Comparison of ENCODE assay signal across 23 mouse cellular contexts in the genomic region with DNA sequence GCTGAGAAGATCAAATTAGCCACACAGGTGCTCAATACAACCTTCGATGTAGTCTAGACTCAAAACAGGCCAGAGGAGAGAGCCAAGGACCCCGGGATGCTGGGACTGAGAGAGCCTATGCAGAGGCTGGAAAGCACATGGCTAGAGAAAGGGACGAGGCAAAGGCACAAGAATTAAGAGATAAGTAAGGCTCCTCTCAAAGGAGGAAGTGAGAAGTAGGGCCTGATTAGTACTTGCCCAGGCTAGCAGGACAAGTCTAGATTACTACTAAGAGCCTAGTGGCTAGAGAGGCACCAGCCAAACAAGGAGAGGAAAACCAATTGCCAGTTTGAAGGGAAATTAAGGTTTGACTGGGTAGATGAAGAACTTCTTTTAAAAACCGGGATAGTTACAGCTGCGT.
"Had no signal": no experiment of that assay in that cellular context is flagged by ENCODE, and none has a peak within 500 bp of the region (broad histone marks: within the 10 kb centered on the region; RNA-seq: fewer than 3 reads in every experiment).

No protein-coding gene starts in this region.

- H3K4me3 ChIP-seq: gastrocnemius, adult 2 months; heart, embryonic 13.5 days; heart, embryonic 15.5 days; hindbrain, embryonic 13.5 days; intestine, embryonic 15.5 days; kidney, embryonic 15.5 days; limb, embryonic 13.5 days; limb, embryonic 15.5 days; liver, embryonic 12.5 days had no signal

- H3K9me3 ChIP-seq: heart, embryonic 13.5 days; heart, embryonic 15.5 days; hindbrain, embryonic 13.5 days; intestine, embryonic 15.5 days; kidney, embryonic 15.5 days; limb, embryonic 13.5 days; limb, embryonic 15.5 days; liver, embryonic 12.5 days had no signal

- H3K9ac ChIP-seq: heart, embryonic 13.5 days; heart, embryonic 15.5 days; hindbrain, embryonic 13.5 days; intestine, embryonic 15.5 days; kidney, embryonic 15.5 days; limb, embryonic 13.5 days; limb, embryonic 15.5 days; liver, embryonic 12.5 days; liver, embryonic 14.5 days had no signal

- H3K4me1 ChIP-seq: heart, embryonic 13.5 days; heart, embryonic 15.5 days; hindbrain, embryonic 13.5 days; intestine, embryonic 15.5 days; kidney, embryonic 15.5 days; limb, embryonic 13.5 days; limb, embryonic 15.5 days; liver, embryonic 12.5 days had no signal

- H3K36me3 ChIP-seq: heart, embryonic 13.5 days; heart, embryonic 15.5 days; hindbrain, embryonic 13.5 days; intestine, embryonic 15.5 days; kidney, embryonic 15.5 days; limb, embryonic 13.5 days; limb, embryonic 15.5 days; liver, embryonic 12.5 days had no signal

- H3K27ac ChIP-seq: gastrocnemius, adult 2 months; heart, embryonic 13.5 days; heart, embryonic 15.5 days; hindbrain, embryonic 13.5 days; intestine, embryonic 15.5 days; kidney, embryonic 15.5 days; kidney, postnatal 0 days; limb, embryonic 13.5 days; limb, embryonic 15.5 days; liver, embryonic 12.5 days; liver, embryonic 14.5 days had no signal

- DNase-seq: gastrocnemius, adult 2 months; gastrocnemius, postnatal 10 days; gastrocnemius, postnatal 36 days; heart, postnatal 14 days; heart, postnatal 36 days; kidney, adult 18-20 months; kidney, adult 9 months; kidney, postnatal 14 days; kidney, postnatal 36 days; layer of hippocampus, adult 9-11 months; layer of hippocampus, postnatal 36 days; left cerebral cortex, postnatal 4 days had no signal

- H3K4me2 ChIP-seq: heart, embryonic 11.5 days; heart, embryonic 13.5 days; heart, embryonic 15.5 days; hindbrain, embryonic 13.5 days; intestine, embryonic 15.5 days; kidney, embryonic 15.5 days; limb, embryonic 13.5 days; limb, embryonic 15.5 days; liver, embryonic 12.5 days had no signal

- H3K27me3 ChIP-seq: heart, embryonic 13.5 days; heart, embryonic 15.5 days; hindbrain, embryonic 13.5 days; intestine, embryonic 15.5 days; kidney, embryonic 15.5 days; limb, embryonic 13.5 days; limb, embryonic 15.5 days; liver, embryonic 12.5 days had no signal
